Mouse (Mus musculus) adrenal gland, adult 18-20 months (tissue): ENCODE measurements around the gene Cdca5. TPM values are rescaled to one million over a fixed set of nuclear protein-coding genes. Genes with fewer than 3 reads are reported as not detected.

Source experiments
- DNase-seq, 2 experiments: peaks; one replicate each; pipeline ENCODE4 v3.0.0; 2021 to 2022; ENCODE audit warnings: low spot score in 2 of 2
- total RNA-seq, 2 experiments: library from RNA; stranded (reverse); gene quantifications; 1 replicate in 1 of 2; 2 replicates in 1 of 2; pipeline ENCODE4 v1.2.3; 2021

Gene Cdca5
- total RNA-seq, 2 experiments from 2014 or later = 0.58 to 0.60 TPM

DNA sequence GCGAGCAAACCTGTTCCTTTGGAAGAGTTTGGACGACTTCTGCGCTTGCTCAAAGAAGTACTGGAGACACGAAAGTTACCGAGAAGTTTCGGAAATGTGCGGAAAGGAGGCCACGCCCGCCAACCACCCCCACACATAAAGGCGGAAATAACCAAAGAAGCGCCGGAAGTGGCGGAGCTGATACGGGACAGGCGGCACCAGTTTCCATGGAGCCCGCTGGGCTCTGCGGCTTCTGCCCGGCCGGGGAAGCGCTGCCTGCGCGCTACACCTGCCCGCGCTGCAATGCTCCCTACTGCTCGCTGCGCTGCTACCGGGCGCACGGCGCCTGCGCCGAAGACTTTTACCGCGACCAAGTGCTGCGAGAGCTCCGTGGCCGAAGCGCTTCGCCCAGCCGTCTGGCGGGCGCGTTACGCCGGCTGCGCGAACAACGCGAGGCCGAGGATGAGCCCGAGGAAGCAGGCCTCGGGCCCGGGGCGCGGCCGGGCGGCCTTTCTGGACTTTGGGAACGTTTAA, 23.7 kb upstream of the Cdca5 start, which contains the start of gene Znhit2:
Gene Znhit2, plus strand, starts transcription at position 172 of the 513 bp plus-strand sequence.
- DNase-seq = peak; percentile 86 to 87

DNA sequence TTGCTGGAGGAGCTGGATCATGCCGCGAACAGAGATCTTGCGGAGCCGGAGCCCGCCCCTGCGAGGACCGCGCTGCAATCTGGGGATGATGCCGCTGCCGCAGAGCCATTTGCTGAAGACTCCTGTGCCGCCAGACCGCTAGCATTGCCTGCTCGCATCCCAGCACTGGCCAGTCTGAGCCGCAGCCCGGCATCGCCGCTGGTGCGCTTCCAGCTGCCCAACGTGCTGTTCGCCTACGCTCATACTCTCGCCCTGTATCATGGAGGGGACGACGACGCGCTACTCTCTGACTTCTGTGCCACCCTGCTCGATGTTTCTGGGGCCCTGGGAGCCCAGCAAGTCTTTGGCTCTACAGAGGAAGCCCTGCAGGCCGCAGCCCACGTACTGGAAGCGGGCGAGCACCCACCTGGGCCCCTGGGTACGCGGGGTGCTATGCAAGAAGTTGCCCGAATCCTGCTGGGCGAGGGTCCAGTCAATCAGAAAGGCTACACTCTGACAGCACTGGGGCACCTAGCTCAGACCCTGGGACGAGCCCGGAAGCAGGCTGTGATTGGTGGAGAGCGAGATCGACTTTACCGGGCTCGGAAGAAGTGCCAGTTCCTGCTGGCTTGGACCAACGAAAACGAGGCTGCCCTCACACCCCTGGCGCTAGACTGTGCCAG, 23.0 kb upstream of the Cdca5 start:
- no peak for DNase-seq

DNA sequence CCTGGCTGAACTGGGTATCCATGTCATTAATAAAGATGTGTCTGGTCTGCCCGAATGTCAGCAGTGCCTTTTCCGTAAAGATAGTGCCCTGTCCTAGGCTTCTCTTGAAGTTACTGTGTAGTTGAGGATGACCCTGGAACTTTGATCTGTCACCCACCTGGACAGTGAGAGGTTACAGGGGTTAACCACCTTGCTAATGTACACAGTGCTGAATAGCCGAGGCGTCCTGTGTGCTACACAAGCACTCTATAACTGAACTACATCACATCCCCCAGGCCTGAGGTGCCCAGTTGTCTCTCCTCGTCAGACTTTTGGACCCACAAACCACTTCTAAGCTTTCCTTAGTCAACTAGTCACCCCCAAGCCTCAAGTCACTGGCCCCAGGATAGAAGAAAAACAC, 22.4 kb upstream of the Cdca5 start:
- DNase-seq = no peak

DNA sequence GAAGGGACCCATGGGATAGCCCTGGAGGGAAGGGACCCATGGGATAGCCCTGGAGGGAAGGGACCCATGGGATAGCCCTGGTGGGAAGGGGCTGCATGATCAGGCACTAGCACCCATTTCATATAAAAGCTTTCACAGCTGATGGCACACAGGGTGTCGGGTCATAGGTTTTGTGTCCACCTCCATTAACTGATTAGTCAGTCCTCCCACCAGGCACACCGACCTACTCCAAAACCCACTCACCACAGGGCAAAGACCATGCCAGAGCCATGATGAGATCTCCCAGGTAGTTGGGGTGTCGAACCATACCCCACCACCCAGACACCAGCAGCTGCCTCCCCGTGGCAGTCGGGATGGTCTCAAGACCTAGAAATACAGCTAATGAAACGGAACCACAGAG, 21.7 kb upstream of the Cdca5 start:
- no peak for DNase-seq

DNA sequence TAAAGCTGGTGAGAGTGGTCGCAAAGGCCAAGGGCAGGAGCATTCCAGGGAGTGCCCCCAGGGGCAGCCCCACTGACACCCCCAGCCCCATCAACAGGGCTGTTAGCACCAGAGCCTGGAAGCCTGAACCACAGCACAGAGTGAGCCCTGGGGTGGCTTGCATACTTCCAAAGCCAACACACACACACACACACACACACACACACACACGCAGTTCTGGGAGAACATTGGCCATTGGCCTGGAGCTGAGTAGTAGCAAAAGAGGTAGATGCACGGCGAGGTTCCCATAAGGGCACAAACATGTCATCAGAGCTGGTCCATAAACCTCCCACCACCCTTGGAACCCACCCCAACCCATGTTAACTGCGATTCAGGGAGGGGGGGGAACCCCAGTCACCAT, 18.2 kb upstream of the Cdca5 start:
- no peak for DNase-seq

DNA sequence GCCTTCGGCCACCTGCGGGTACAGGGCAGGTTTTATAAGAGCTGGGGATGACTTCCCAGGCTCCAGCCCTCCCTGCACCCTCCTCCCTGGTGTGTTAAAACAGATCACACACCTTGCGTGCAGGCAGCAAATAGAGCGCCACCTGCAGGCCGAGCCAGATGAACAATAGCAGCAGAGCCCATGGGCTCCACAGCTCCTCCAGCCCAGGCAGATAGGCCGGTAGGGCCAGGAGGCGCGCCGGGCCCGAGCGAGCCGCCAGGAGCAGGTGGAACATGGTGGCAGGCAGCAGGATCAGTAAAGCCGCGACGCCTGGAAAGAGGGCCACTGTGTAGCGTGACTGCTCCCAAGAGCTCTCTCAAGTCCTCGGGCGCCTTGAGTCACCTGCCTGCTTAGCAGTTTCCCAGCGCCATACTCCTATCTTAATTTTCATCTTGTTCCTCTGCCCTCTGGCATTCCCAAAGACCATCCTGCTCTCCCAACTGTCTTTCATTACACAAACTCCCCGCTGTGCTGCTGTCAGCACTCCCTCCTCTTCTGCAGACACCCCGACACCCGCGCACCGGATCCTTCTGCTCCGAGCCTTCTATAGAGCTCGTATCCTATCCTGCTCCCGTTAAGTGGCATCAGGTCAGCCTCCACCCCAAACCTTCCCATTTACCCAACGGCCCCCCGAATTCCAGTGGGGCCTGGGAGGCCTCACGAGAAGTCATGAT, 17.6 kb upstream of the Cdca5 start:
- DNase-seq = peak; percentile 75 to 82

DNA sequence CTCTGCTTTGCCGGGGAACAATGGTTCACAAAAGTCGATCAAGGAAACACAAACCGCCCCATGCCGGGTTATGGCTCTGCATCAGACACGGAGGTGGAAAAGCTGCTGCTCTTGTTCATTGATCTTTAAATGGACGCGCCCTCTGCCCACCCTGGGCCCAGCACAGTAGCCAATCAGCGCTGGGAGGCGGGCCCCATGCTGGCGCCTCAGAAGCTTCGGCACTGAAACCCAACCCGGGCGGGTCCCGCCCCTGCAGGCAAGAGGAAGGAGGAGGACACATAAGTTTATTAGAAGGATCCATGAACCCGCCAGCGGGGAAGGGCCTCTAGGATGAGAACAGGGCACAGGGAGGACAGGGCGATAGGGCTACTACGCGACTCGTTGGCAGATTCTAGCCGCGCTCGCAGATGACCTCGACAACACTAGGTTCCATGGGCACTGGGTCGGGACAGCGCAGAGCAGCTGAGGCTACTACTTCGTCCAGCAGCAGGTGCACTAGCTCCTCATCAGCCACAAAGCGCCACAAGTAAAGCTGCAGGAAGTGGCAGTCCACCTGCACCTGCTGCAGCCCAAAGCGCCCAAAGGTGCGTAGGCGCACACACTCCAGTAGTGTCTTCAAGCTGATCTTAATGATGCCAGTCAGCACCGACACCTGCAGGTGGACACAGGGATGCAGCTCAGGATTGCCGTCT, 16.9 kb upstream of the Cdca5 start, which contains the start of gene Tm7sf2:
Gene Tm7sf2, minus strand, starts transcription at position 650 of the 692 bp plus-strand sequence.
- peak; percentile 84 to 85 for DNase-seq

DNA sequence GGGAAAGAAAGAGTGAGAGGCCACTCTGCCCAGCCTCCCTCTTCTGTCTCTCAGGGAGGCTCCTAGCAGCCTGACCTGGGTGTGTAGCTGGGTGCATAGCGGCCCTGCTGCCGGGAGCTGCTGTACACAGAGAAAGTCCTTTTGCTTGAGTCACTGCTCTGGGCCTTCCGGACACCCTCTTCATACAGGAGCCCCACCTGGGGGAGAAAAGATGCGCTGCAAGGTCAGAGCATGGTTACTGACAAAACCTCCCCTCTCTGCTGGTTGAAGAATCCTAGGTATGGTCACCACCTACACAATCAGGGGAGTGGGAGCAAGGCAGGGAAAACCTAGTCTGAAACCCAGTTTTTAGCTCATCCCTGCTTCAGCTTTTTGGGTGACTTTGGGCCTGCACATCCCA, 15.8 kb upstream of the Cdca5 start:
- no peak for DNase-seq

DNA sequence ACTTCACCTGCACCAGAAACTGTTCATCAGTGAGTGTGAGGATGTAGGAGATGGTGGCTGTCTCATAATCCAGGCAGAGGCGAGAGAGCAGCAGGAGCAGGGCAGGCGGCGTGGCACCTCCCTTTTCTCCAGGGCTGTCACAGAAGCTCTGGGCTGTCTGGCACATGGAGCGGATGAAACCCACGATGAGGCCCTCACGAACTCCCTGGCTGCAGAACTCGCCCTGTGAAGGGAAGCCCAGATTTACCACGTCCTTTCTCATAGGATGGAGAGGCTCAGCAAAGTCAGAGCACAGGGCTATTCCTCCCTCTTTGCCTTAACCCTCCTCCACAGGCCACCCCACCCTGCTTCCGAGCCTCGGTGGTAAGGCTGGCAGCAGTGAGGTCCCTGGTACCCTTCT, 14.9 kb upstream of the Cdca5 start:
- DNase-seq = no peak

DNA sequence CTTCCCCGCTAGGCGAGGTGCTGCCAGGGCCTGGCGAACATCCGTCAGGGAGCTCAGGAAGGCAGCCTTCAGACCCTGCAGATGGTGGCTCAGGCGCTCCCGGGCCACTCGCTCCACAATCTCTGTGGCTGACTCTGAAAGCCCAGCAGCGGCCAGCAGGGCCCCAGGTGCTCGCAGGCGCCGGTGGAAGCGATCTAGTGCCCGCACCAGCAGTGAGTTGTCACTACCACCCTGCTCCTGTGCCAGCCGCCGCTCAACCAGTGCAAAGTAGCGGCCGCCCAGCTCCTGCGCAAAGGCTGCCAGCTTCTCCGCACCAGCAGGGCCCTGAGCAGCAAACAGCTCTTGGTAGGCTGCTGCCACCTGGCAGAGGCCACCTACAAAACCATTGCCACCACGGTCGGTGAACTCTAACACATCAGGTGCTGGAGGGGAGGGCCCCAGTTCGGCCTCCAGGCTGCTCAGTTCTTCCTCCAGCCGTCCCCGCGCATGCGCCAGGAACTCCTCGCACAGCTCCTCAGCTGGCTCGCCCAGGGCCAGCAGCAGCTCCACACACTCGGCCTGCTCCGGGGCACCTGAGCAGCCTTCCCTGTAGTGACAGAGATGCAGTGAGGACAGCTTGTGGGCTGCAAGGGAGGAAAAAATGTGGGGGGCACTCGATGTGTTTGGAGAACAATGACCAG, 14.1 kb upstream of the Cdca5 start:
- no peak for DNase-seq

DNA sequence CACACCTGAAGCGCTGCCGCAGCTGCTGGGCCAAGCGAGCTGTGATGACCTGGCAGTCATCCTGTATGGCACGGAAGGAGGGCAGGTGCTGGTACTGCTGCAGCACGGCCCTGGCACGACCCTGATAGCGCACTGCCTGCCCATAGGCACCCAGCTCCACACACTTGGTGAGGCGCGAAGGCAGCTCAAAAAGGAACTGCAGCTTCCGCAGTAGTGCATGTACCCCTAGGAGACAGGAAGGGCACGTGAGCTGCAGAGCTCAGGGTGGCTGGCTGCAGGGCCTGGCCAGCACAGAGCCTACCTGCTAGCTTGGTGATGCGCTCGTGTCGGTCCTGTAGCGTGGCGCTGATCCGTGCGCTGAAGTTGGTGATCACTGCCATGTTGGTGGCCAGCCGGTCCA, 13.5 kb upstream of the Cdca5 start:
- DNase-seq = no peak

DNA sequence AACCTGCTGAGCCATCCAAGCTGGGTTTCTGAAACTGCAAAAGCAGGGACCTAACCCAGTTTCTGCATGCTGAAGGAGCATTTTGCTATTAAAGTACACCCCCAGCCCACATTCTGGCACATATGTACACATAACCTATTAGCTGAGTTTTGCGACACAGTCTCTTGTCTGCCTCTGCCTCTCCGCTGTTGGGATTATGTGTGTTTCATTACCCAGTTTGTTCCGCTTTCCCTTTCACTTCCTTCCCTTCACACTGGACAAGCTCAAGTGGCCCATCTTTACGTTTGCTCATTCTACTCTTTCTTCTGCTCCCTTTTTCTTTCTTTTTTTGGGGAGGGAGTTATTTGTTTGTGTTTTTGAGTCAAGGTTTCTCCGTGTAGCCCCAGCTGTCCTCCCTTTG, 10.9 kb upstream of the Cdca5 start:
- peak in 1 of 2 experiments; percentile 9 for DNase-seq

DNA sequence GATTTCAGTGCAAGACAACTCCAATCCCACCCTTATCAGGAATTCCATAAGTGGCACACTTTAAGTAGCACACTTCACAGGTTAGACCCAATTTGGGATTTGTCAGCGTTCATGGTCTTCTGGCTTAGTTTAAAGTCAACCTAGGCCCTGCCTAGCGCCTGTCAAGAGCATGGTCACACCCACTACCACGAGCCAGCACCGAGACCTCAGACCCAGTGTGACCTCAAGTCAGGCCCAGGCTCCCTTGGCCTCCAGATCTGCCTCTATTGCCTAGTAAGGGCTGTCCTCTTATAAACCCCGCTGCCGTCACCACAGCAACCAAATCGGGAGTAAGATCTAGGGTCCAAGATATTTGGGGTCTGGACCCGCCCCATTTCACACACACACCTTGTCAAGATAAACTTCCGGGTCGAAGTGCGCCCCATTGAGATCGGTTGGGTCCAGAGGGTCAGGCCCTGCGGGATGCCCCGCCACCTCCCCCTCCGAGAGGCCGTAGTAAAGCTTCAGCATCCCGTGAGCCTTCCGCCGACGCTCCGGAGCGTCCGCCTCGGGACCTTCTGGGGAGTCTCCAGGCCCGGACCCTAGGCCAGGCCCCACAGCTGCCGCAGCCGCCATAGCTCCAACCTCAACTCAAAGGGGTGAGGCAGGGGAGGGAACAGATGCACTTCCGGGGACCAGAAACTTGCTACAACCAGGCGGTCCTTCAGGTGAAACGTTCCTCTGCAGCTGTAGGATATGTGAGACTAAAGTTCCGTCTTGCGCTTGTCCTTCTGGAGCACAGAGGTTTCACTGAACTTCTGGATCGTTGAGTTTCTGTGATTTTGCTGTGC, 8.0 kb upstream of the Cdca5 start, which contains the start of gene Vps51:
Gene Vps51, minus strand, starts transcription at position 668 of the 830 bp plus-strand sequence.
- DNase-seq = peak; percentile 74 to 78

DNA sequence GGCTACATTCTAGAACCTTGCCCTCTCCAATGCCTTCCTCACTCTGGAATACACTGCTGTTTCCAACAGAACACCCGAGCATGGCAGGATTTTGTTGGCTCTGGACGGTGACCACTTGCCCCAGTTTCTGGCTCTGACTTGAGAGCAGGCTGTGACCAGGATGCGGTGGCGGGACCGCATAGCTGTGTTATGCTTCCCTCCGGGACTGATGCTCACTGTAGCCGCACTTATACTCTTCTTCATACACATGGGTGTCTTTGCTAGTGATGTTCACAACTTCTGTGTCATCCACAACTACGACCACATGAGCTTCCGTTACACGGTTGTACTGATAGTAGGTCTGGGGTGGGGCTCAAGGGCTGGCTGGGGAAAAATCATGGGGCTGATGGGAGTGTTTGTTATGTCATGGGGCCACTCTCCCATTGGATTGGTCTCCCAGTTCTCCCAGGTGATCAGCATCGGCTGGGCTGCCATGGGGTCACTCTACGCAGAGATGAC, 4.8 kb upstream of the Cdca5 start, which contains the start of gene Tmem262:
Gene Tmem262, plus strand, starts transcription at position 51 of the 498 bp plus-strand sequence.
- no peak for DNase-seq

DNA sequence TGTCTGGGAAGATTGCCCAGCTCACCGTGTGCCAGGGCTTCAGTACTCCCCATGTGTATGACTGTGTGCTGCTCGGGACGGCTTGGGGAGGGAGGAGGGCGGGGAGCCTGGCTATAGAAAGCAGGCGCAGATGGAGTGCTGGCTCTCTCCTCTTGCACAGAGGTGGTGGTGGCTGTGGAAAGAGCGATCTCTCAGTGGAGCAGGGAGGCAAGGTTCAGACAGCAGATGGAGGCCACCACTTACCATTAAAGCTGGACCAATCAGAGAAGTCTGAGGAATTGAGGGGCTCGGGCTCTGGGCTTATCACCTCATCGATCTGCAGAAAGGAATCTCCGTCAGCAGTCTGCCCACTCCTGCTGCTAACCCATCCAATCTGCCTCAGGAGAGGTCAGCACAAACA, 2.6 kb upstream of the Cdca5 start, which contains the start of gene Gm28374:
Gene Gm28374, minus strand, starts transcription at position 101 of the 400 bp plus-strand sequence.
- DNase-seq = no peak

DNA sequence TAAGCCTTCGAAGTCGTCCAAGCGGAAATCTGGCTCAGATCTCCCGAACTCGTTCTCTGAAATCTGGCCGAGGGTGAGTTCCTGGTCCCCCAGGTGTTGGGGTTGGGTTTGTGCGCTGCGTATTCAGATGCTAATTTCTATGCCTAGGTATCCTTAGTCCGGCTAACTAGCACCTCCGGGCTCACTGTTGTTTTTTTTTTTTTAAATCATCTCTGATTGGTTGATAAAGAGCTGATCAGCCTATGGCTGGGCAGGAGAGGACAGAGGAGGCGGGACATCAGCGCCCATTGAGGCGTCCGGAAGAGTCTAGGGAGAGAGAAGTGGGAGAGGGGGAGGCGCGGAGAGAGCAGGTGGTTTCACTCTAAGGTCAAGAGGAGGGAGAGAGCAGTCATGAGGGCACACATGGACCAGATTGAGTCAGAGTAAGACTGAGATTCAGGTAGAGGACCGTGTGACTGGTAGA, 665 bp downstream of the Cdca5 start:
- DNase-seq = peak in 1 of 2 experiments; percentile 22

DNA sequence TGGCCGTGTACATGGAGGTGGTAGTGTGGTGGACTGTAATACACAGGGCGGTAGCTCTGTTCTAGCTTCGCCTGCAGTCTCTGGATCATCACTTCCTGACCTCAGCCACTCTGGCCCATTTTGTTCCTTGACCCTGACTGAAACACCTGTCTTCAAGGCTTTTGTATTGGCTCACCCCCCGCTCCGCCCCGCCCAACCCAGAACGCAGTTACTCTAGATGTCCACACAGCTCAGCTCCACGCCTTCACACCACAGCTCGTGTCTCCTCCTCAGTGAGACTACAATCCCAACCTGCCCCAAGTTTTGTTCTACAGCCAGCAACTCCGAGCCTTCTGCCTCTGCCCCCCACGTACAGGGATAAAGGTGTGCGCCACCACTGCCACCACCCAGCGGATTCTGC, 4.1 kb downstream of the Cdca5 start:
- DNase-seq = no peak

DNA sequence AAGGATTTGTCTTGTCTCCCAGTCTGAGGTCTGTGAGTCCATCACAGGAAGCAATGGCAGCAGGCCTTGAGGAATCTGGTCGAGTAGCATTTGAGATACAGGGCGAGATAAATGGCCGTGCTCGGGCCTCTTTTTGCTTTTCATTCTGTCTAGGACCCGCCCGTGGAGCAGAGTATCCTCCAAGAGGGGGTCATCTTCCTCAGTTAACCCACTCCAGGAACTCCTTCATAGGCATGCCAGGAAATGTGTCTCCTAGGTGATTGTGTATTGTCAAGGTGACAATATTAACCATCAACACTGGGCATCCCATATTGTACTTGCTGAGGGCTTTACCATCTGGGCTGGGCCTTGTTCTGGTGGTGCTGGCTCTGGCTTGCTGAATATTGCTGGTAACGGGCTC, 9.3 kb downstream of the Cdca5 start, which contains the start of gene AC131692.1:
Gene AC131692.1, plus strand, starts transcription at position 301 of the 400 bp plus-strand sequence.
- DNase-seq = no peak

DNA sequence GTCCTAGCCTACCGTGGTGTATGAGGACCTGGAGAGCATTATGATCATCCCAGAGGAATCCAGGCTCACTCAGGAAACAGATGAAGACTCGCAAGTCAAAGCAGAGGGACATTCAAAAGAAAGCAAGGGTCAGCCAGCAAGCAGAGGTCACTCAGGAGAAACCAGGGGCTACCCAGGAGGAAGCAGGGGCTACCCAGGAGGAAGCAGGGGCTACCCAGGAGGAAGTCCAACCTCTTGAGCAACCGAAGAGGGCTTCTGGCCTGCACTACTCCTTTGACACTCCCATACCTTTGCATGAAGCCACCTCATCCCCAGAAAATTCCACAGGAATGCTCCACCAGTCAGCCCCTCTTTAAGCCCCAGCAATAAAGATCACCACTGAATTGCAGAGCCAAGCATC, 13.1 kb downstream of the Cdca5 start:
- DNase-seq = no peak

DNA sequence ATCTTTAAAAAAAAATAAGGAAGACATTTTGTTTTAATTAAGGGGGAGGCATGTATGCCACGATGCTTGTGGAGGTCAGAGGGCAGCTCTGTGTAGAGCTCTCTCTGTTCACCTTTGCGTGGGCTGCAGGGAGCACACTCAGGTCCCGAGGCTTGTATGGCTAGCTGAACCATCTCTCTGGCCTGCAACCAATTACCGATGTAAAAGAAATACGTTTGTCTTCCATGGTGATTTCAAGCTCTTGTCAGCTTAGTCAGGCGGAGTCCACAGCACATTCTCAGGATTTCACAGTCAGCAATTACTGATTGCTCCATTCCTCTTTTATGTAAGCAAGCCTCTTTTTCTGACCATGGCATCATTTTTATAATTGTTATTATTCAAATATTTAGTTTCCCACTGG, 16.4 kb downstream of the Cdca5 start:
- DNase-seq = no peak
